Mouse (Mus musculus) left cerebral cortex, postnatal 25 days (tissue): ENCODE data around the gene Xrcc4. TPM values are rescaled to one million over a fixed set of nuclear protein-coding genes. Genes with fewer than 3 reads are reported as not detected.
"Not testable (repeated sequence)": the region's sequence is repeated elsewhere in the genome, so short reads cannot be mapped to it uniquely, and the experiment has no call there.

Source experiments
- DNase-seq, 2 experiments: peaks; one replicate each; pipeline ENCODE4 v3.0.0; 2022; ENCODE audit warnings: low spot score in 2 of 2, mixed read lengths in 1 of 2
- intact Hi-C: fragments of 180-260 bp; cut with DNase I; formaldehyde crosslinking; loops from one replicate; pipeline ENCODE4 v1.15.1; 2025
- total RNA-seq, 2 experiments: library from RNA; stranded (reverse); gene quantifications; 2 replicates each; pipeline ENCODE4 v1.2.3; 2021

Gene Xrcc4
- 10 to 100 TPM; 14.1 to 15.0 TPM for total RNA-seq

DNA sequence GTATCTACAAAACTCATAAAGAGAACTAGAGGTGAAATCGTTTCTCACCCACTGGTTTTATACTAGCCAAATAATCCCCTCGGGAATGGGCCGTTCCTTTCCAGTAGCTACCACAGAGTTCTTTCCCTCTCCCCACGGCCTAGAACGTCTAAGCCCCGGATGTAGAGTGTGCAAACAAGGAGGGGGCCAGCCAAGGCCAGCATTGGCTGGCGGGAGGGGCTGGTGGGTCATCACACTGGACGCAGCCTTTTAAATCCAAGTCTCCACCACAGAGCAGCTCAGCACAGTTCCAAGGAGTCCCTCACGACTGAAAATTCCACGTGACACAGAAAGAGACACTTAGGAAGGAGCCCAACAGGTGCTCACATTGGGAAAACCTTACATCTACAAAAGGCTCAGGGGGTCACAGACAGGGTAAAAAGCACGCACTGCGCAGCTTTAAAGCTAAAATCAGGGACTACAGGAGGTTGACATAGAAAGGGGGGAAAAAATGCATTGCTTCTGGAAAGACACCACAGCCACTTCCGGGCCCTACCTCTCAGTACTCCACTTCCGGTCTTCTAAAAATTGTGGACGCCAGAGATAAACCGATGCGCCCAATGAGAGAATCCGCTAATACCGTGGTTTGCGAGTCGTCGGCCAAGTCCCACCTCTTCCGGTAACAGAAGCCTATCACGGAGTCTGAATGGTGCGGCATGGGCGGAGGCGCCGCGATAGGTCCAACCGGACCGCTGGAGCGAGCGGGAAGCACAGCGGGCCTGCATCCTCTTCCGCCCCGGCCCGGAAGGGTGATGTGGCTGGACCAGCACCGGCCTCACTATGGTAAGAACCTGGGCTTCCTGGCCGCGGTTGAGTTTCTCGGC lies at the start of gene Xrcc4, which contains the start of gene Tmem167:
Gene Xrcc4 (minus strand): TSS at position 647 of the 863 bp plus-strand sequence.
Gene Tmem167 (plus strand): TSS at position 162 of the 863 bp plus-strand sequence.
- intact Hi-C loops = loop anchor here (2.0 kb wide), 1 partner anchor 348 kb away; no protein-coding TSS in a partner anchor
- peak; percentile 98 to 99 for DNase-seq

DNA sequence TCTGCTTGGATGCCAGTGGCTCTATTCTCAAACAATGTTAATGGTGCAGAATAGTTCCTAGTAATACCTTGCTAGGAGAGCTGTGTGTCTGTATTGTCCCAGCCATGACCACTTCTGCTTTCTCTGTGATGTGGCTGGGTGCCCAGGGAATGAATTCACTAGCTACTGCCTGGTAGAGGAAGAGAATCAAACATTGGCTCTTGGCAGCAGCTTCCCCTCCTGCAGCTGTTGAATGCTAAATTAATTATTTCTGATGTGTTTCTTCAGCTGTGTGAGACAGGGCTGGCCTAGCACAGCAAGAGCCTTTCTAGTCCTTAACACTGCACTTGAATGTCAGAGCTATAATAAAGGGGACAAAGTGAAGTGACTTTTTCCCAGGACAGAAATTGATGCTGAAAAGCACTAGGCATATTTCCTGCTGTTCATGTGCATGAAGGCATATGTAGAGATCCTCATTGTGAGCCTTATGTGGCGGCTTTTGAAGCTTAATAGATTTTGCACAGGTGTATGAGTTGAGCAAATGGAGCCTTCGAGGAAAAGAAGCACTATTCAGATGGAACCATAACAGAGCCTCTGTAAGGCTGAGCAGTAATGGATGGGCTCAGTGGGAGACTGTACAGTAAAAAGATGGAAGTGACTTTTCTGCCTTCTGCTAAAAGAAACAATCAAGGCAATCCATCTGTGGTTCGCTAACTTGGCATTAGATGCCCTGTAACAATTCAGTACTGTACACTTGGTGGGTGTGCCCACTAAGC lies 46.9 kb upstream of the Xrcc4 start:
- intact Hi-C loops = no loop called here

GRCm38 (mm10) chr13:90111681-90112080 lies 22.3 kb upstream of the Xrcc4 start:
- intact Hi-C loops = no loop called here
- DNase-seq = no peak

More for the DNA sequence above, 46.9 kb upstream of the Xrcc4 start:
- peak; percentile 42 to 52 for DNase-seq

GRCm38 (mm10) chr13:90108746-90109145 lies 19.3 kb upstream of the Xrcc4 start:
- DNase-seq, intact Hi-C loops: not testable (repeated sequence)

DNA sequence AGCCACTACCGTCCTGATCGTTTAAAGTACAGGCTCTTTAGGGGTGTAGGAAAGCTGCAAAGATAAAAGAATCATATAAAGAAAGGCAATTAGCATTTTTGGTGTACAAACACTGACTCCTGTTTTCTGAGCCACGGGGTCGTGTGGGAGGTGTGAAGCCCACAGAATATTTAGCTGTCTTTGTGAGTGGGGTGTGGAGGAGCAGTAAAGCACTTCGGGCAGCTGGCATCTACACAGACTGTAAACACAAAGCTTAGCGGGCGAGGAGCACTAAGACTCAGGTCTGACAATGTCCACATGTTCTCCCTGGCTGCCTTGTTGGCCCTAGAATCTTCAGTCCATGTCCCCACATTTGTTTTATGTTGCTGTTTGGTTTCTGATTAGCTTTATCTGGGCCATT lies 16.7 kb upstream of the Xrcc4 start:
- intact Hi-C loops = no loop called here
- peak; percentile 10 to 51 for DNase-seq

DNA sequence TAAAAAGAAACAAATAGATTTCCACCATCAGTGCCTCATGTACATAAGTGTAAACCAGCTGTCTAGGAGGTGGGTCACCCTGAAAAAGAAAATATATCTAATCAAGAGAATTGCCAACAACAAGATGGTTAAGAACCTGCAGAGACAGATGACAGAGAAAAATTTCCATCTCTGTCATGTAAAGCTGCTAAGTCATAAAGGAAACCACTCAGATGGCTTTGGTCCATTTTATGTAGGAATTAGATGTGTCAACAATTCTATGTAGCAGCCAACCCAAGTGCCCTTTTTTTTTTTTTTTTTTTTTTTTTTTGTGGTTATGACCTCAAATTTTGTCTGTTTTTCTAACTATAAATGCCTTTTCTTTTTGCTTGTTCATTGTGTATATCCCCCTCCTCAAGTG lies 12.1 kb upstream of the Xrcc4 start:
- intact Hi-C loops = no loop called here
- DNase-seq = no peak

DNA sequence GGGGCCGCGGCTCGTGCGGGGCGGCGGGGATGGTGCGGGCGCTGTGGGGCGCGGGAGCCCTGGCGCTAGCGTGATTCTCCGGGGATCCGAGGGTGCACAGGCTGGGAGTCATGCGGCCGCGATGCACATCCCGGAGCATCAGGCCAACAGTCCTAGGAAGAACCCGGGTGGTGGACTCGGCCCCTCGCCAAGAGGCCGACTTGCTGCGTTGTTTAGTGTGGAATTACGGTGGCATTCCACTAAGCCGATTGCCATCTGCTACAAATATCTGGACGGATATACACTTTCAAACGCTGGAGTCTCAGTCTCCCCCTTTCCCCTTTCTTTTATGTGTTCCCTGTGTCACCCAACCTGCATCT lies 396 bp upstream of the Xrcc4 start:
- intact Hi-C loops = loop anchor here (2.0 kb wide), 1 partner anchor 349 kb away; no protein-coding TSS in a partner anchor
- DNase-seq = no peak

GRCm38 (mm10) chr13:90061877-90062276 lies 27.5 kb downstream of the Xrcc4 start:
- DNase-seq = no peak
- intact Hi-C loops = no loop called here

DNA sequence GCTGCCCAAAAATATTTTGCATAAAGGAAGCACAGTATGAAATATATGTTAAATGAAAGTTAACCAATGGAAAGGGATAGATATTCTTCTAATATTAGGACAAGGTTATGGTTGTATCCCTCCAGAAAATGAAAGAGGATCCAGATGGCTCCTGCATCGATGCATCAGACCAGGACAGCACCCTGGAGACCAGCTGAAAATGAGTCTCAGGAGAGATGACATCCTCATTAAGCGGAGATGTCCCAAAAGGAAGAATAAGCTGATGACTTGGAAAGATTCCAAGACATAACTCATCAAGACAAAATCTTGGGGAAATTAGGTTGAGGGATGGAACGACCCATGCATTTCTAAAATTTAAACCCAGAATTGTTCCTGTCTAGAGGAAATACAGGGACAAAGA lies 37.0 kb downstream of the Xrcc4 start:
- intact Hi-C loops = no loop called here
- DNase-seq = no peak

- no peak for DNase-seq
- intact Hi-C loops = no loop called here
These were observed 37.7 kb downstream of the Xrcc4 start for GRCm38 (mm10) chr13:90051735-90052134.

GRCm38 (mm10) chr13:90039613-90040012 lies 49.8 kb downstream of the Xrcc4 start:
- intact Hi-C loops = no loop called here
- no peak for DNase-seq

DNA sequence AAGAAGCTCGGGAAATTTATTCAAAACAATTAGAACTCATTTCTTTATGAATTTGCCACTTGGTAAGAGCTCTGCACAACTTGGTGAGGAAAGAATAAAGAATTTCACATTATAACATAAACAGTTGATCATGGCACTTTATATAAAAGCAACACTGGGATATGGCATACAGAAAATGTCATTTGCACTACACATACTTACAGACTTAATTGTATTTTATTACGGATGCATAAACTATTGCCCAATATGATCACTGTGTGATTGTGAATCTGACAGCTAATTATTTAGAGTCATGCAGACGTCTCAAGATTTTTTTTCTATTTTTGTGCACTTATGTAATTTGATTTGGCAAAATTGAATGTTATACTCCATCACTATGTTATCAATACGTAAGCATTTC lies 56.4 kb downstream of the Xrcc4 start:
- DNase-seq = no peak
- intact Hi-C loops = no loop called here

DNA sequence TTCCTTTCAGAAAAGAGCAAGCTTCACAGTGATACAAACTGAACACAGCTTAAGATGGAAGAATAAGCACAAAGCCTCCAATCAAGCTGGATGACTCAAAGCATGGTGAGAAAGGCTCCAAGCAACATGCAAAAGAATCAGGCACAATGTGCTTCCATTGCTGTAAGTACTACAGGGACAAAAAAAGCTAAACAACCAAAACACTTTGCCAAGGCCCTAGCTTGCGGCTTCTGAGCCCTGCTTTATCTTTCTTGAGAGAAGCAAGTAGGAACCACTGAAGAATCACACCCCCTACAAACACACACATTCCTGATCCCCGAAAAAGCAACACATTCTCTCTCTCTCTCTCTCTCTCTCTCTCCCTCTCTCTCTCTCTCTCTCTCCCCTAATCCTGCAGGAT lies 56.9 kb downstream of the Xrcc4 start:
- intact Hi-C loops = no loop called here
- DNase-seq = no peak

- no peak for DNase-seq
- intact Hi-C loops = no loop called here
These were observed 58.5 kb downstream of the Xrcc4 start for GRCm38 (mm10) chr13:90030911-90031310.

- intact Hi-C loops = no loop called here
- no peak for DNase-seq
These were observed 76.8 kb downstream of the Xrcc4 start for GRCm38 (mm10) chr13:90012620-90013019.

DNA sequence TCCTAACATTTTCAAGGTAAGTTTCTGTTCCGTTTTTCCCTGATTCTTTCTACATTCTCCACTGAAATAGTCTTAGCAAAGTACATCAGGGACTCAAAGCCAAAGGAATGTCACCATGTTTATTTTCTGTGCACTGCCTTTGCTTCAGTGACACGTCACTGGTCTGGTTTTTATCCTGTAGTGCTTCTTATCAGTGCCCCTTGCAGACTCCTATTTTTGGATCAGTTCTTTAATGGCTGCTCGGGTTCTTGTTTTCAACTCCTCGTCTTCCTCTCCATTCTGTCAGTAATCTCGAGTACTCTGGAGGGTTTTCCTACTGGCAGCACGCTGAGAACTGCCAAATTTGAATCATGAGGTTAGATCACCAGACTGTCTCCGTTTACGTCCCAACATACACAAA lies 77.2 kb downstream of the Xrcc4 start:
- intact Hi-C loops = no loop called here
- DNase-seq = no peak

- intact Hi-C loops = no loop called here
- no peak for DNase-seq
These were observed 78.3 kb downstream of the Xrcc4 start for GRCm38 (mm10) chr13:90011129-90011528.

- DNase-seq = no peak
- intact Hi-C loops = no loop called here
These were observed 79.6 kb downstream of the Xrcc4 start for GRCm38 (mm10) chr13:90009786-90010185.

DNA sequence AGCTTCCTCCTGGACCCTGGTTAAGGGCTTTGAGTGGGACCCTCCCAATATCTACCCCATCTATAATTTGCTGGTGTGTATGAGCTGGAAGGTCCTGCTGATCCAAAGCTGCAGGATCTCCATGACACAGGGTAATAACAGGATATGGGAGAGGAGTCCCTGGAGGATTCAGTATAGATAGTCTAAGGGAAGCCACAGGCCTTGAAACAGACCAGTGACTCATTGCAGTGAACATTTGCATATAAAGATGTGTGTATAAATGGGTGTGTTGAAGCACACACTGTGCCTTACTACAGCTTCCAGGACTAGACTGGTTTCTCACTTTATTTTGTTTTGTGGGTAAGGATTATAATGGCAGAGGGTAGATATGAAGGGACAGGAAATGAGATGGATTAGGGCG lies 83.8 kb downstream of the Xrcc4 start:
- intact Hi-C loops = no loop called here

GRCm38 (mm10) chr13:89997531-89997930 lies 91.9 kb downstream of the Xrcc4 start:
- no peak for DNase-seq
- intact Hi-C loops = no loop called here

More for the DNA sequence above, 83.8 kb downstream of the Xrcc4 start:
- no peak for DNase-seq

- intact Hi-C loops = no loop called here
- DNase-seq = no peak
These were observed 103.3 kb downstream of the Xrcc4 start for GRCm38 (mm10) chr13:89986087-89986486.
